Mouse (Mus musculus): ENCODE results near the gene AB124611.

DNA sequence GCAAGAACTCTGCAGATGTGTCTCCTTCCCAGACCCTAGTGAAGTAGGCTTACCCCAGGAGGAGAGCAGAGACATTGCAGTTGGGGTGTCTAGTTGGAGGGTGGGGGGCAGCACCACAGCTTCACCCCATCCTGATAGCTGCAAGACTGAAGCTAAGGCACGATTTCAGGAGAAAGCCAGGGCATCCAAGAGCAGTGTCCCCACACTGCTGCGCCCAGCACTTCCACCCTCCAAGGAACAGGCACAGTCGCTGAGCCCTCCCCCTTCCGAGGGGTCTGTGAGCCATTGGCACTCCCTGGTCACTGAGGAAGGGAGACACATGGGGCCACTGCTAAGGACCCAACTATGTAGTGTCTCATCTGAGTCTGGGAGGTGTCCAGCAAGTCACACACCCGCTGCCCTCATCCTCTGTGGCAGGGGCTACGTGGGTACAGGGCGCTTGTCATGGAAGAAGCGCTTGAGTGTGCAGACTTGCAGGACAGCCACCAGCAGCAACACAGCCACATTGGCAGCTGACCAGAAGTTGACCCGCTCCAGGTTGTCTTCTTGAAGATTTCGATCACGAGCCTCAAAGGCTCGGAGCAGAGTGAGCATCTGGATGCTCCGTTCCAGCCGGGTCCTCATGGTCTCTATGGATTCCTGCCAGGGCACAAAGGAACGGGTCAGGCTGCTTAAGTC lies 18.1 kb upstream of the AB124611 start:
- TF ChIP-seq CTCF (IDR thresholded peaks at IDR 0.05; ENCODE audit: insufficient read depth, low read length) (no peak), POLR2A (IDR thresholded peaks at IDR 0.05; ENCODE audit: borderline replicate concordance, extremely low read depth, low read depth, low read length) (no peak)

Data from lung, adult 2 months (tissue).